Mouse (Mus musculus) stomach, postnatal 0 days (tissue): ENCODE measurements around the gene Chchd6.

Source experiments
- CTCF ChIP-seq: IDR thresholded peaks from 2 replicates; pipeline ENCODE4 v1.5.1; 2016; ENCODE audit warnings: antibody characterized with exemption, low read depth, mild to moderate bottlenecking, moderate library complexity
- EP300 ChIP-seq: optimal IDR thresholded peaks from 2 replicates; pipeline ENCODE3; 2016; ENCODE audit warnings: antibody characterized with exemption

GRCm38 (mm10) chr6:89341981-89342380, 253.5 kb downstream of the Chchd6 start:
- TF ChIP-seq CTCF: no peak
- no peak for TF ChIP-seq EP300
